Mouse (Mus musculus) forebrain, embryonic 13.5 days (tissue): ENCODE results near the gene Nrxn1. TPM values are rescaled to one million over a fixed set of nuclear protein-coding genes. Genes with fewer than 3 reads are reported as not detected.
A peak's percentile ranks its signal among the peaks of the same experiment; 100 is the strongest.

Source experiments
- ATAC-seq: fragments of 200-750 bp; cut with Nextera tagmentation; 2 replicates; pipeline ENCODE4 v1.8.0; 2017
- H3K27ac ChIP-seq: fragments of 300-500 bp; sonication (generic); 2 replicates; pipeline ENCODE4 v1.5.1; 2015; ENCODE audit warnings: inconsistent platforms, mild to moderate bottlenecking, moderate library complexity
- H3K27me3 ChIP-seq: fragments of 300-500 bp; sonication (generic); 2 replicates; pipeline ENCODE4 v1.6.1; 2015; ENCODE audit warnings: mild to moderate bottlenecking, inconsistent platforms
- H3K36me3 ChIP-seq: fragments of 300-500 bp; sonication (generic); 2 replicates; pipeline ENCODE4 v1.6.1; 2015; ENCODE audit warnings: mild to moderate bottlenecking, inconsistent platforms; ENCODE audit not compliant: poor library complexity, severe bottlenecking
- H3K4me1 ChIP-seq: fragments of 300-500 bp; sonication (generic); 2 replicates; pipeline ENCODE4 v1.6.1; 2015; ENCODE audit warnings: inconsistent platforms
- H3K4me2 ChIP-seq: fragments of 300-500 bp; sonication (generic); 2 replicates; pipeline ENCODE4 v1.6.1; 2015; ENCODE audit warnings: inconsistent platforms, mild to moderate bottlenecking, moderate library complexity
- H3K4me3 ChIP-seq: fragments of 300-500 bp; sonication (generic); 2 replicates; pipeline ENCODE4 v1.5.1; 2015; ENCODE audit warnings: mild to moderate bottlenecking, inconsistent platforms
- H3K9ac ChIP-seq: fragments of 300-500 bp; sonication (generic); 2 replicates; pipeline ENCODE4 v1.6.1; 2015; ENCODE audit warnings: mild to moderate bottlenecking, inconsistent platforms
- H3K9me3 ChIP-seq: fragments of 300-500 bp; sonication (generic); replicated peaks from 2 replicates; pipeline ENCODE4 v1.6.1; 2016; ENCODE audit warnings: inconsistent platforms
- WGBS: fragments of 180-500 bp; shearing (Covaris S2); methylation state at CpG from one replicate; pipeline ENCODE4 v1.1.7; 2015; 5-methylcytosine and 5-hydroxymethylcytosine counted together
- polyA plus RNA-seq: library from polyadenylated mRNA; unstranded; fragments of >200 nt; fragmentation: Nextera tagmentation; extraction: Ambion mirVana; gene quantifications from 2 replicates; pipeline ENCODE4 v1.2.1, GENCODE M21; 2015

Gene Nrxn1
- polyA plus RNA-seq, 1 experiment from 2014 or later, result 69.6 TPM

DNA sequence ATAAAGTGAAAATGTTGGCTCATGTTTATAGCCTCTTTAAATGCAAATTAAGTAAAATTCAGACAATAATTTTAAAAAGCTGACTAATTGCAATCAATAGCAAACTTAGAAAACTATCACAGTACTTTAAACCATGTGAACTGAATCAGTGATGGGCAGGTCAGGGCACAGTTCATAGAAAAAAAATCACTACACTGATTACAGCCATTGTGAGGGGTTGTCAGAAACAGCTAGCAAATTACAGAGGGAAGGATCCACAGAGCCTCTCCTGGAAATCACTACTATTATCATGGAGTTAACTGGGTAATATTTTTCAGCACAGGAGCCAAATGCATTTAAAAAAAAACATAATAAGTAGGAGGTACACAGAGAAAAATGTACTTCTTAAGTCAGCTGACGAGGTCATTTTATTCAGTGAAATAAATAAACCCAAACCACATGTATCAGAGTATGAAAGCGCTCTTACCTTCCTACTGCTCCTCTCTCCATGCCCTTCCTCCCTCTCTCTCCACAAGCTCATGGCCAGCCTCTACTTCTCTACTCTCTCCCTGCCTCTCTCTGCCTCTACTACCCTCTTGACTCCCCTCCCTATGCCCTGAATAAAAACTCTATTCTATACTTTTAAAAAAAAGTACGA, 304.3 kb downstream of the Nrxn1 start:
- no peaks in the 10 kb centered on the region for H3K4me1 ChIP-seq
- no peak overlapping the region for H3K9ac ChIP-seq
- no peak overlapping the region for H3K4me3 ChIP-seq
- peak; percentile 83 for ATAC-seq
- no peak overlapping the region for H3K4me2 ChIP-seq
- H3K36me3 ChIP-seq, result no peaks in the 10 kb centered on the region
- no peaks in the 10 kb centered on the region for H3K27me3 ChIP-seq
- 63% methylated on average over 3 of the region's 3 CpGs for WGBS
- H3K27ac ChIP-seq, result no peak overlapping the region
- H3K9me3 ChIP-seq, result no peaks in the 10 kb centered on the region

DNA sequence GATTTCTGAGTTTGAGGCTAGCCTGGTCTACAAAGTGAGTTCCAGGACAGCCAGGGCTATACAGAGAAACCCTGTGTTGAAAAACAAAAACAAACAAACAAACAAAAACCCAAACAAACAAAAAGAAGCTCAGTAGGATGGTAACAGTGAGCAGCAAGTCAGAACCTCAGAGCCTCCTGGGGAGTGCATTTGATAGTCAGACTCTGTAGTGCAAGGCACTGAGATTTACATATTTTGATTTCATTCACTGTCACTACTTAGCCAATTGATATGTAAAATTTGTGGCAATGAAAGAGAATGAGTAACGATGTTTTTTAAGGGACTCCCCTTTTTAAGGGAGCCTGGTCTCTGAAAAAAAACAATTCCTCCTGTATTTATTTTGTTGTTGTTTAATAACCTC, 304.8 kb downstream of the Nrxn1 start:
- Histone ChIP-seq H3K27ac (no peak overlapping the region), H3K4me3 (no peak overlapping the region), H3K9me3 (no peaks in the 10 kb centered on the region), H3K4me2 (no peak overlapping the region), H3K4me1 (no peaks in the 10 kb centered on the region), H3K27me3 (no peaks in the 10 kb centered on the region), H3K9ac (no peak overlapping the region), H3K36me3 (no peaks in the 10 kb centered on the region)
- WGBS, result 33% methylated on average over 1 of the region's 1 CpGs
- peak; percentile 75; the same call in 1 of the 2 replicates for ATAC-seq

DNA sequence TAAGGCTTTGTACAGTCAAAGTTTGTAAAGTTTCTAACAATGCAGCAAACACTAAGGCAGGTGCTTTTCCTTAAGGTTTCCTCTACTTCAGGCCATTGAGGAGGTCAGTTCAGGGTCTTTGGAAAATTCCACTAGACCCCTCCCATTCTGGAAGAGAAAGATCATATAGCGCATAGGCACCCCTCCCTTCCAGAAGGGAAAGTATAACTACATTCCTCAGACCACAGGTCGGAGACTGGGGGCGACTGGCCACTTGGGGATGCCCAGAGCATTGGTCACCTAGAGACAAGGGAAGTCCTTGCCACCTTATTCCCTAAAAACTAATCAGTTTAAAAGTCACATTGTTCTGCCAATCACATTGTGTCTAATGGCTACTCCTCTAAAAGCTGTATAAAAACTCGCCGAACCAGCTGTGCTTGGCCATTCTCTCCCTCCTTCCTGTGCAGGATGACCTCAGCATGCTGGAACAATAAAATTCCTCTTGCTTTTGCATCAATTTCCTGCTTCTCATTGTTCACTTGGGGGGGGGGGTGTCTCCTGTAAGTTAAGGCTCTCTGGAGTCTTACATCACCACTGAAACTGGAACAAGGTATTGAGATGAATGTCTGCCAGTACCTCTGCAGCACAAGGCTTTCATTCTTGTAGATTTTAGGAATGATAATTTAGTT, 305.6 kb downstream of the Nrxn1 start:
- H3K27me3 ChIP-seq, result no peaks in the 10 kb centered on the region
- no peak overlapping the region for H3K27ac ChIP-seq
- no peaks in the 10 kb centered on the region for H3K4me1 ChIP-seq
- no peaks in the 10 kb centered on the region for H3K36me3 ChIP-seq
- H3K9ac ChIP-seq, result no peak overlapping the region
- no peak overlapping the region for H3K4me3 ChIP-seq
- no peaks in the 10 kb centered on the region for H3K9me3 ChIP-seq
- H3K4me2 ChIP-seq, result no peak overlapping the region
- 84% methylated on average over 5 of the region's 5 CpGs for WGBS
- no peak for ATAC-seq

DNA sequence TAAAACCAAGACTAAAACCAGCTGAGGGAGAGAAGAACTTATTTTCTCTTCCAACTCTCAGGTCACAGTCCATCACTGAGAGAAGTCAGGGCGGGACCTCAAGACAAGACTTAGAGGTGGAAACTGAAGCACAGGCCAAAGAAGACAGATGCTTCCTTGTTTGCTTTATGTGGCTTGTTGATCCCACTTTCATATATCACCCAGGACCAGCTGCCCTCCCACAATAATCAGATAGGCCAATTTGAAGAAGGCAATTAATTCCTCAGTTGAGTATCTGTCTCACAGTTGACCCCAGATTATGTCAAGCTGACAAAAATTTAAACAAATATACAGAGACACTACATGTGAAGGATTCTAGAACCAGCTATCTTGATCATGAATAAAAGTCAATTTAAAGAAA, 312.4 kb downstream of the Nrxn1 start:
- Histone ChIP-seq H3K4me3 (no peak overlapping the region), H3K27me3 (no peaks in the 10 kb centered on the region), H3K27ac (no peak overlapping the region), H3K4me2 (no peak overlapping the region), H3K9ac (no peak overlapping the region), H3K9me3 (no peaks in the 10 kb centered on the region), H3K36me3 (no peaks in the 10 kb centered on the region), H3K4me1 (no peaks in the 10 kb centered on the region)
- 100% methylated on average over 1 of the region's 1 CpGs for WGBS
- no peak for ATAC-seq

GRCm38 (mm10) chr17:90775397-90775796, 317.5 kb downstream of the Nrxn1 start:
- H3K27ac ChIP-seq, result no peak overlapping the region
- no peaks in the 10 kb centered on the region for H3K4me1 ChIP-seq
- no peaks in the 10 kb centered on the region for H3K27me3 ChIP-seq
- no peaks in the 10 kb centered on the region for H3K36me3 ChIP-seq
- no peak overlapping the region for H3K9ac ChIP-seq
- no peak overlapping the region for H3K4me2 ChIP-seq
- WGBS, result 93% methylated on average over 3 of the region's 3 CpGs
- no peaks in the 10 kb centered on the region for H3K9me3 ChIP-seq
- no peak overlapping the region for H3K4me3 ChIP-seq
- ATAC-seq, result no peak

DNA sequence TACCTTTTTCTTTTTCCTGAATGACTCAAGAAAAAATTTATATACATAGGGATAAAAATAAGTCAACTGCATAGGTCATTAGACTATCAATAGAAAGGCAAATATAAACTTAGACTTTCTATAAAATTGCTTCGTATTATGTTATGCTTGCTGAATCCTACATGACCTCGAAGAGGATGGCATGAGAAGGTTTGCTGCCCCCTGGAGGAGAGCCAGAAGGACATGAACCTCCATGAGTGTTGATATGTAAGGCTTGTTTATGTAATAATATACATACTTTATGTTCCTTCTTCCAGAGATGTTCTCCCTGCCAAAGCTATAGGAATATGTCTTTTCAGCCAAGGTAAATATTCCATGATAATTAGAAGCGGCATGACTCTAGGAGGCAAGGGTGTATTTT, 319.6 kb downstream of the Nrxn1 start:
- H3K4me3 ChIP-seq, result no peak overlapping the region
- no peak overlapping the region for H3K4me2 ChIP-seq
- no peaks in the 10 kb centered on the region for H3K27me3 ChIP-seq
- H3K9ac ChIP-seq, result no peak overlapping the region
- H3K36me3 ChIP-seq, result no peaks in the 10 kb centered on the region
- peaks cover 6% of the 10 kb centered on the region for H3K4me1 ChIP-seq
- no peaks in the 10 kb centered on the region for H3K9me3 ChIP-seq
- H3K27ac ChIP-seq, result no peak overlapping the region
- WGBS, result 89% methylated on average over 3 of the region's 3 CpGs
- ATAC-seq, result no peak

DNA sequence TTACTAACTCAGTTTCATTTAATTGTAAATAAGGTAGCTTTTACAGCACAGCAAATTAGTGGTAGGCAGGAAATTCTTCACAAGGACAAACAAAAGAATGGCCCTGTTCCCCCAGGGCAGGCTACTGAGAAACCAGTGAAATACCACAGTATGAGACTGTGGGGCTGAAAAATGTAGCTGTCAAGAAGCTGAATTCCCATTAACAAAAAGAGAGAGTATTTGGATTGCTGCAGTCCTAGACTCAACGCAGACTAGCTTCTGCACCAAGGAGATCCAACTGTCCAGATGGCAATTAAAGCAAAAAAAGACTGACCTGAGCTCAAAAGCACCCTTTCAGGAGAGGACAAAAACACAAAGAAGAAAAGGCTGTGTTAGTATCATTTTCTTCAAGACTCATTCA, 324.7 kb downstream of the Nrxn1 start:
- 4% methylated on average over 1 of the region's 1 CpGs for WGBS
- Histone ChIP-seq H3K9ac (no peak overlapping the region), H3K27me3 (no peaks in the 10 kb centered on the region), H3K4me1 (peaks cover 9% of the 10 kb centered on the region), H3K4me2 (no peak overlapping the region), H3K9me3 (no peaks in the 10 kb centered on the region; the same call in 1 of the 2 replicates), H3K27ac (no peak overlapping the region), H3K4me3 (no peak overlapping the region), H3K36me3 (no peaks in the 10 kb centered on the region)
- ATAC-seq, result peak; percentile 78

DNA sequence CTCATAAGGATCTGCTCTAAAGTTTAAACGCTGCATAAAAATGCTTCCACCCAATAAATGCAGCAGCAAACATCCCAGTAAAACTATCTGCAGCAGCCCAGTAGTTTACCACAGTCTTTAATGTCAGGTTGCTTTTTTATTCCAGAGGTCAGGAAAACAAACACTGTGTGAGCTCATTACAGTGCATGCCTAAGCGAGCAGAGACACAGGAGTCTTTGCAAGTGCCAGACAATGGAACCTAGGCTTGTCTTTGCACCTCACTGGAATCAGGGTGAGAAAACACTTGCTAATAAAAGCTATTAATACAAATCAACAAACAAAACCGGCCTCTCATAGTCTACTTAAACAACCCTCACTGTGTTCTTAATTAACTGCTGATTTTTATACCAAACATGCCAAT, 365.7 kb downstream of the Nrxn1 start:
- Histone ChIP-seq H3K4me3 (no peak overlapping the region), H3K9me3 (no peaks in the 10 kb centered on the region), H3K27ac (no peak overlapping the region), H3K9ac (no peak overlapping the region), H3K36me3 (no peaks in the 10 kb centered on the region), H3K27me3 (peaks cover 34% of the 10 kb centered on the region), H3K4me2 (no peak overlapping the region), H3K4me1 (no peaks in the 10 kb centered on the region)
- ATAC-seq, result peak; percentile 43; the same call in 1 of the 2 replicates
- 14% methylated on average over 3 of the region's 3 CpGs for WGBS

- H3K27ac ChIP-seq, result no peak overlapping the region
- no peak overlapping the region for H3K9ac ChIP-seq
- WGBS, result 49% methylated on average over 4 of the region's 4 CpGs
- peak; percentile 88 for ATAC-seq
- H3K27me3 ChIP-seq, result peaks cover 4% of the 10 kb centered on the region; the same call in 1 of the 2 replicates
- H3K36me3 ChIP-seq, result no peaks in the 10 kb centered on the region
- H3K4me3 ChIP-seq, result no peak overlapping the region
- H3K4me2 ChIP-seq, result no peak overlapping the region
- peaks cover 7% of the 10 kb centered on the region; the same call in 1 of the 2 replicates for H3K4me1 ChIP-seq
- no peaks in the 10 kb centered on the region for H3K9me3 ChIP-seq
These were observed 388.1 kb downstream of the Nrxn1 start for GRCm38 (mm10) chr17:90704773-90705172.

- no peaks in the 10 kb centered on the region for H3K36me3 ChIP-seq
- H3K9ac ChIP-seq, result no peak overlapping the region
- ATAC-seq, result no peak
- H3K4me1 ChIP-seq, result peaks cover 7% of the 10 kb centered on the region; the same call in 1 of the 2 replicates
- H3K9me3 ChIP-seq, result no peaks in the 10 kb centered on the region
- no peak overlapping the region for H3K4me2 ChIP-seq
- no peak overlapping the region for H3K4me3 ChIP-seq
- peaks cover 10% of the 10 kb centered on the region for H3K27me3 ChIP-seq
- no peak overlapping the region for H3K27ac ChIP-seq
- whole genome bisulfite sequencing, result 83% methylated on average over 1 of the region's 1 CpGs
These were observed 390.2 kb downstream of the Nrxn1 start for GRCm38 (mm10) chr17:90702626-90703025.

DNA sequence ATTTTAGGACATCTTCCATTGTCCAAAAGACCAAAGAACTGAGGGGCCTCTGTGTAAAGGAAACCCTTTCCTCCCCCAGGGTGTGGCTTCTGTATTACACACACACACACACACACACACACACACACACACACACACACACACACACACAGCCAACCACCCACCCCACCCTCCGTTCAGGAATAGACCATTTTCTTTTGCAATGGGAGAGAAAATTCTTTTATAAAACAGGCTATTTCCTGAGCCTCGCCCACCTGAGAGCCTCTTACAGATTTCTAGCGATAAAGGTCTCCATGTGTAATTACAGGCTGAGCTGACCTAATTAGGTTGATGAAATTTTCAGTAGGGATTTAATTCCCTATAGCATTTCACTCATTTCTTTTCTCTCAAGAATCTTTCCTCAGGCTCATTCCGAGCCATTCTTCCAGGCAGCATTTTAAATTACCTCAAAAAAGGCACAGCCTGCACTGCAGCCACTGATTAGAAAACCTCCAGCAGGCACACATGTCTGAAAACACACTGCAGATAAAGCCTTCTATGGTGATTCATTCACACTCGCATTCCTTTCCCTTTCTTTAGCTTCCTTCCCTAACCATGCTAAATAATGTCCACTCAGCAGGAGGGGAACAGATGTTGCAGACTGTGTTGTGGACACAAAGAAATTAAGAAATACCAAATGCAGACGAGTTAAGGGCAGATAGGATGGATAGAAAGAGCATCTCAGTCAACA, 396.6 kb downstream of the Nrxn1 start:
- peak; percentile 90 for ATAC-seq
- under 1% methylated on average over 6 of the region's 6 CpGs for WGBS
- H3K9ac ChIP-seq, result no peak overlapping the region; the same call in 1 of the 2 replicates
- H3K4me1 ChIP-seq, result peaks cover 22% of the 10 kb centered on the region
- peak overlapping the region; percentile 28 for H3K4me2 ChIP-seq
- H3K36me3 ChIP-seq, result no peaks in the 10 kb centered on the region
- no peaks in the 10 kb centered on the region for H3K9me3 ChIP-seq
- H3K4me3 ChIP-seq, result no peak overlapping the region
- H3K27ac ChIP-seq, result peak overlapping the region; percentile 60
- H3K27me3 ChIP-seq, result peaks cover 12% of the 10 kb centered on the region

DNA sequence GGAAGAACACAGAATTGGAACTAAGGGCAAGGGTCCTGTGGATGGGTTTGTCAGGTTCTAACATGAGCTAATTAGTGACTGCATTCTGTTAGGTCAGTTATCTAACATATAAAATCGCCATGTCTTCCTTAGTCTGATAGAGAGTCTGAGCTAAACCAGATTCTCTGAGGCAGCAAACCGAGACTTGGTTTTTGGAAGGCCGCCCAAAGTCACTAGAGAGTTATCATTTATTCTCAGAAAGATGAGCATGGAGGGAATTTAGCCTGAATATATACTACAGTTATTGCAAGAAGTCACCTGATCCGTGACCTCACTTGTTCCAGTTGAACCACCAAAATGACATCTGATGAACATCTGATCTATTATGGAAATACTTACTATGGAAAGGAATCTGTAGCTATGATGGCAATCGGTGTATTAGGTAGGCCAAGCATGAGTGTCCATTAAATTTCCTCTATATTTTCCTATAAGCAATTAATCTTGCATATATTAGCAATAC, 397.7 kb downstream of the Nrxn1 start:
- H3K27ac ChIP-seq, result no peak overlapping the region
- H3K9ac ChIP-seq, result no peak overlapping the region
- 88% methylated on average over 5 of the region's 5 CpGs for WGBS

More for the DNA sequence above, 397.7 kb downstream of the Nrxn1 start:
- peaks cover 22% of the 10 kb centered on the region for H3K4me1 ChIP-seq
- H3K9me3 ChIP-seq, result no peaks in the 10 kb centered on the region
- no peaks in the 10 kb centered on the region for H3K36me3 ChIP-seq
- peaks cover 8% of the 10 kb centered on the region; the same call in 1 of the 2 replicates for H3K27me3 ChIP-seq
- no peak overlapping the region for H3K4me3 ChIP-seq
- no peak overlapping the region for H3K4me2 ChIP-seq
- no peak for ATAC-seq
